Mouse (Mus musculus): ENCODE data around the gene Hivep2. TPM values are rescaled to one million over a fixed set of nuclear protein-coding genes. Genes with fewer than 3 reads are reported as not detected.
A peak's percentile ranks its signal among the peaks of the same experiment; 100 is the strongest.

Gene Hivep2
- polyA plus RNA-seq (2017; shearing (Covaris generic)) = 10 to 100 TPM; 21.7 to 27.0 TPM

- ATAC-seq = peak; percentile 3
These were observed at the start of gene Hivep2 for GRCm38 (mm10) chr10:13965974-13966829. Hivep2 (plus strand) TSS chr10:13966075.

GRCm38 (mm10) chr10:13916645-13917342, 49.1 kb upstream of the Hivep2 start:
- no peak for ATAC-seq

GRCm38 (mm10) chr10:13921641-13922385, 44.1 kb upstream of the Hivep2 start:
- ATAC-seq = no peak

- ATAC-seq = no peak
These were observed 36.6 kb upstream of the Hivep2 start for GRCm38 (mm10) chr10:13929306-13929705.

DNA sequence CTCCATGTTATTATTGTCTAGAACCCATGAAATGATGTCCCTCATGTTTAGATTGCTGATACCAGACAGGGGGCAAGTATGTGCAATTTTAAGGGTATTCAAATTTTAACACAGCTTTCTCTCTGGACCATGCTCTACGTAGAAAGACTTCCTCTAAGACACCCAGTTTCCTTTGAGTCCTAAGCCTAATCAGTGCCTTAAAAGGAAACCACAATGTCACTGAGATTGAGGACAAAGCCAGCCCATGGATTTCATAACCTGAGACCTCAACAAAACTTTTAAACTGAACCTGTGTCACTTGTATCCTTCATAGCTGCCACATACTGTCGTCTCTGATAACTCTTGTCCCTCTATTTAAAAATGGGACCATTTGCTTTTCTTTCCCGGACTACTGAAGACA, 33.7 kb upstream of the Hivep2 start:
- no peak for ATAC-seq

- no peak for ATAC-seq
These were observed 32.6 kb upstream of the Hivep2 start for GRCm38 (mm10) chr10:13933320-13933719.

GRCm38 (mm10) chr10:13935646-13936045, 30.2 kb upstream of the Hivep2 start:
- no peak for ATAC-seq

DNA sequence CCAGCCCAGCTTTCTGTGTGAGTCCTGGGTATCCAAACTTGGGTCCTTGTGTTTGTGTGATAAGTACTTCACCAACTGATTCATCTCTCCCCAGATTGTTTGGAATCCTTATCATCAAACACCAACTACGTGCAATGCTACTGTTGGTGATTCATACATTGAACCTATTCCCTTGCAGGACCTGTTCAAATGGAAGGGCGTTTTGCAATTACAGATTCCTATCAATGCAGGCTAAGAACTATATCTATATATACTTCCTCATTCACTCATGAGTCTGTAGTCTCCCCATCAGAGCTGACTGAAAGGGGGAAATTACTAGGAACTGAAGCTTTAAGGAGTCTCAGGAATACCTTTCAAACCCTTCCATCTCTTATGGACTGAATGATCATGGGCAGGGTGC, 24.5 kb upstream of the Hivep2 start:
- ATAC-seq = no peak

- ATAC-seq = no peak
These were observed 22.2 kb upstream of the Hivep2 start for GRCm38 (mm10) chr10:13943706-13944105.

DNA sequence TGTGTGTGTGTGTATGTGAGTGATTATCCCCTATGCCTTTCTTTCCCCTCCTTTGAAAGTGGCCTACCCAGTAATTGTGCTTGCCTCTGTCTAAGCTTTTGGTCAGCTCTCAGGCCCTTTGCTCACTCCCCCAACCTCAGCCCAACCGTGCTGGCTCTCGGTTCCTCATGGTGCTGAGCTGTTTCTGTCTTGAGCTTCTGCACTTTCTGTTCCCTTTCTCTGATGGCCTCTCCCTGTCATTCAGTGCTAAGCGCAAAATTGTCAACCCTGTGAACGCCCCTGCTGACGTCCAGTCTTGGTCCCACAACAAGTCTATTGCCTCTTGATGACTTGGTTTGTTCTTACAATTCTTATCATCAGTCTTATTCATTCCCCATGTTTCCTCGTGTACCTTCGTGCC, 19.4 kb upstream of the Hivep2 start:
- no peak for ATAC-seq

- no peak for ATAC-seq
These were observed 2.9 kb upstream of the Hivep2 start for GRCm38 (mm10) chr10:13962965-13963364.

DNA sequence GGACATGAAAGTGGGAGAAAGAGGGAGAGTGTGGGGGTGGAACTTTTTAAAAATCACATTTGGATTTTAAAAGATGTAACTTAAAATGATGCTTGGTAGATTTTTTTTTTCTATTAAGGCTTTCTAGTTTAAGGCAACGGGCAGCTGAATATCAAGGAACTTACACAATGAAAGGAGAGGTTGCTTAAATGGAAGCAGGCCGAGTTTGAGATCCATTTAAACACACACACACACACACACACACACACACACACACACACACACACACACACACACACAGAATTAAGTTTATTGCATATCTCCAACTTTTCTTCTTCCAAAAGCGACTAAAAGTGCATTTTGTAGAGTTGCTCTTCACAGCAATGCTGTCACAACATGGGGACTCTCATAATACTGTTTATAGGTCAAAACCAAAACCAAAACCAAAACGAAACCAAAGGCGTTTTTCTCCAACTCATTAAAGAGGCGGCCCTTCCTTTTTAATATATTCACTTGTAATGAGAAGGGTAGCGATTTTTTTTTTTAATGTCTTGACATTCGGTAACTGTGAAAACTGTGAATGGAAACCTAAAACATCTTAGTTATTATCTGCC, 1.9 kb upstream of the Hivep2 start:
- ATAC-seq = no peak

GRCm38 (mm10) chr10:13964501-13965281, 1.2 kb upstream of the Hivep2 start:
- ATAC-seq = peak; percentile 44

DNA sequence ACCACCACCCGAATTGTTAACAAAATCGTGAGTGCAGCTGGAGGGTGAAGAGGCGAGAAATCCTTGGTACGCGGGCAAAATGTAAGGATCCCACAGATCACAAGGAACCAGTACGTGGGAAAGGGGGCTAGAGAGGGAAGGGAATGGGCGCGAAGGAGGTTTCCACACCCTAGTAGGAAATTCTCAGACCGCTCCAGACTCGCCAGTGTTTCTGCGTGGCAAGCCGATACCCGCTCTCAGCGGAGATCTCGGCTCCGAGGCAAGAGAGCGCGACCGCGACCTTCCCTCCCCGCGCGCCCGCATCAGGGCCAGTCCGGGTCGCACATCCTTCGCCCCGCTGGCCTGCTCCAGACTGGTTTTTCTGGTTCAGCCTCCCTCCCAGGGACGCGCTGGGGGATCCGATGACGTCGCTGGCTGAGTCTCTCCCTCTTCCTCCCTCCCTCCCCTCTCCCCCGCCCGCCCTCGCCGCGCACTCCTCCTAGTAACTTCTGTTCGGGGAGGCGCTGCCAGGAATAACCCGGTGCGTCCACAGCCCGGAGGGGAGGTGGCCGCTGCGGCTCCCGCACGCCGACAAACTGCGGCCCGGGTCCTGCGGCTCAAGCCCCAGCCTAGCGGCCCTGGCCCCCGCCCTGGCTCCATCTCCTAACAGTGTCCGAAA, 430 bp upstream of the Hivep2 start:
- peak; percentile 15 for ATAC-seq

- peak; percentile 25 for ATAC-seq
These were observed 1.1 kb downstream of the Hivep2 start for GRCm38 (mm10) chr10:13966830-13967450.

DNA sequence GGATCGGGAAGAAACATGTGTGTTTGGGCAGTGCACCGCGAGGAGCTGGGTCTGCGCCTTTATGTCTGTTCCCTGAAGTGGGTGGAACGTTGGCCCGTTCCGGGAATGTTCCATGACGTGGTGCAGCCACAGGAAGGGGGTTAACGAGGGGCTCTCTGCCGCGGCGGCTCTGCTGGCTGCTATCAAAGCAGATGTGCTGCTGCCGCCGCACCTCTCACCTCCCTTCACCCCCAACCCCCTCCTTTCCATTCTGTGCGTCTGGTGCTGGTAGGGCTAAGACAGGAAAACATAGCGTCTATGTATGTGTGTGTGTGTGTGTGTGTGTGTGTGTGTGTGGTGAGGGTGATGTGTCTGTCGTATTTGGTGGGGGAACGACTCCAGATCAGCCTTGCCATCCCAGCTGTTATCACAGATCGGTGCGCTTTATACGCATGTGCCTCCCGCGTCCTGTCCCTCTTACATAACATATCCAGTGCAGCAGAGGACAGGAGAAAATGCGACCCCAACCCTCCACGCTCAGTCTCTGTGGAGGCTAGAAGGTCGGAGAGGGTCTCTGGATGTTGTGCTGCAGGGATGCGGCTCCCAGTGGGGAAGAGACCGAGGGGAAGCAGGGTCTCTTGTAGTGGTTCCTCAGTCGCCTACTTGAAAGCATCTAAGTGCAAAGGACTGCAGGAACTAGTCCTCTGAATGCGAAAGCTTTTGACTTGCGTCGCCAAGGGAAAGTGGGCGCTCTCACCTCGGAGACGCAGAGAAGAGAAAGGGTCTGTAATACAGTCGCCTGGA, 1.8 kb downstream of the Hivep2 start:
- ATAC-seq = peak; percentile 53

GRCm38 (mm10) chr10:13968234-13968555, 2.3 kb downstream of the Hivep2 start:
- peak; percentile 16 for ATAC-seq

- no peak for ATAC-seq
These were observed 3.1 kb downstream of the Hivep2 start for GRCm38 (mm10) chr10:13968989-13969388.

DNA sequence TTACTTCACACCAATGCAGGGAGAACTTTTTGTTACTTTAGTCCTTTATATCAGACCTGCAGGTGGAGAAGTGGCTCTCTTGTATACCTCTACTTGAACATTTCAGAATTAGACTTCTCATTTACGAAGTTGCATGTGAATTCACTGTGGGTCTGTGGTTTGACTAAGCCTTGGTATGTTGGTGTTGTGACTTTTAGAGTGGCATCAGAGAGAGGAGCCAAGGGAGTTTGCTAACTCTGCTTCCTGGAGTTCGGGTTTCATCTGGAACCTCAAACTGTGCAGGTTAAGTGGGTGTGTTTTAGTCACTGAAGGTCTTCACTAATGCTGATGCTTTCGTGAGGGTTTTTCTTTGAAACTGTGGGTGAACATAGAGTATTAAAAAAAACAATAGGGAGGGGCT, 4.4 kb downstream of the Hivep2 start:
- no peak for ATAC-seq

- no peak for ATAC-seq
These were observed 5.4 kb downstream of the Hivep2 start for GRCm38 (mm10) chr10:13971268-13971667.

Data from activated CD4-positive, CD25-positive, alpha-beta regulatory T cell, adult 4 months (primary cell).